Mouse (Mus musculus) urinary bladder, postnatal 25 days (tissue): Measurements from ENCODE around the gene Mdm2.
"Not testable (repeated sequence)": the region's sequence is repeated elsewhere in the genome, so short reads cannot be mapped to it uniquely, and the experiment has no call there.

ENCODE experiments used
- DNase-seq: peaks from one replicate; pipeline ENCODE4 v3.0.0; 2022; ENCODE audit warnings: low spot score

Gene Mdm2

GRCm38 (mm10) chr10:117710604-117711141, at the start of gene Mdm2:
Gene Mdm2, minus strand, starts transcription at chr10:117710758.
- DNase-seq, result peak; percentile 98

GRCm38 (mm10) chr10:117759844-117760630, 49.5 kb upstream of the Mdm2 start:
- DNase-seq, result no peak

DNA sequence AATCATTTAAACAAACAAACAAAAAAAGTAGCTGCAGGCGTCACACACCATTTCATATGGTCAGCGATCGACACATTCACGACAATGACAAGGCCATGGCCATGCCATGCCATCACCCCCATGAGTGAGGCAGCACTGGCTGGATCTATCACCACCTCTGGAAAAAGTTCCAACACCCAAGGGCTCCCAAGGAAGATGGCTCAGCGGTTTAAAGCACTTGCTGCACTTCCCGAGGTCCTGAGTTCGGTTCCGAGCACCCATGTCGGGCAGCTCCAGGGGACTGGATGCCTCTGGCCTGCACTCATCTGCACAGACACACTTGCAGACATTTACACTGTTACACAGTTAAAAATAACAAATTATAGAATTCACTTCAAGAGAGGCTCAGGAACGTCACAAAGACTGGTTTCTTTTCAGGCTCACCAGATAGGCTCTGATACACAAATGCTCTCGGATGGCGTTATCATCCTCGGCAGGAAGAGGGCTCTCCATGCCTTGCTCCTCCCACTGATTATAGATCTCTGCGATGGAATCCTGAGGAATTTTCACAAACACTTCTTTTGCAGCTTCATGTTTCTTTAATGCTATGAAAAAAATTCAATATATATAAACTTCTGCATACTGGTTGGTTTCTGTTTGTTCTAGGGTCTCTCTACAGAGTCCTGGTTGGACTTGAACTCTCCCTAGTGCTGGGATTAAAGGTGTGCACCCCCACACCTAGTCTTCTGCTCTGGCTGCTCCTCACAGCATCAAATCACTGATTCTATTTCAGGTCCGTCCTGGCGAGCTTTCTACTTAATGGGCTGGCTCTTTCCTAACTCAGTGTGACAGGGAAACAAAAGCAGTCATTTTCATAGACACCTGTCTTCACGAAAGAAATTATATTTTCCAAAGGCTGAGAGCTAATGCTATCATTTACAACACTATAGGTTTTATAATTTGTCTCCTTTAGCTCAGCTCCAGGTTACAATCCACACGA, 48.5 kb upstream of the Mdm2 start:
- DNase-seq, result no peak

- DNase-seq, result not testable (repeated sequence)
Observed at GRCm38 (mm10) chr10:117758344-117758743, 47.8 kb upstream of the Mdm2 start.

GRCm38 (mm10) chr10:117757796-117758342, 47.3 kb upstream of the Mdm2 start:
- DNase-seq, result no peak

DNA sequence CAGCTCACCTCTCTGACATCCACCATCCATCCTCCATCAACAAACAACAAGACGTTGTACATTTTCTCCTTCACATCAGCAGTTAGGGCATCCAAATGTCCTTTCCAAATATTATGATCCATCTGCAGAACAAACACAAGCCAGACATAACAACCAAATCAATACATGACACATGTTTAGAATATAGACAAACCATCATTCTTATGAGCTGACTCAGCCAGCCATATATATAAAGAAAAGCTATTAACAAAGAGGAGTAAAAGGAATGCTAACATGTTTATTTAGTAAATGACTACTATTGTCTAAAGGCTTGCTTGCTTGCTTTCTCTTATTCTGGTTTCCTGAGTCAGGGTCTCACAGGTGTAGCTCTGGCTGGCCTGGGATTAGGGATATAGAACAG, 46.7 kb upstream of the Mdm2 start:
- DNase-seq, result no peak

- no peak for DNase-seq
Observed at GRCm38 (mm10) chr10:117756784-117757183, 46.2 kb upstream of the Mdm2 start.

GRCm38 (mm10) chr10:117755799-117756467, 45.4 kb upstream of the Mdm2 start:
- no peak for DNase-seq

DNA sequence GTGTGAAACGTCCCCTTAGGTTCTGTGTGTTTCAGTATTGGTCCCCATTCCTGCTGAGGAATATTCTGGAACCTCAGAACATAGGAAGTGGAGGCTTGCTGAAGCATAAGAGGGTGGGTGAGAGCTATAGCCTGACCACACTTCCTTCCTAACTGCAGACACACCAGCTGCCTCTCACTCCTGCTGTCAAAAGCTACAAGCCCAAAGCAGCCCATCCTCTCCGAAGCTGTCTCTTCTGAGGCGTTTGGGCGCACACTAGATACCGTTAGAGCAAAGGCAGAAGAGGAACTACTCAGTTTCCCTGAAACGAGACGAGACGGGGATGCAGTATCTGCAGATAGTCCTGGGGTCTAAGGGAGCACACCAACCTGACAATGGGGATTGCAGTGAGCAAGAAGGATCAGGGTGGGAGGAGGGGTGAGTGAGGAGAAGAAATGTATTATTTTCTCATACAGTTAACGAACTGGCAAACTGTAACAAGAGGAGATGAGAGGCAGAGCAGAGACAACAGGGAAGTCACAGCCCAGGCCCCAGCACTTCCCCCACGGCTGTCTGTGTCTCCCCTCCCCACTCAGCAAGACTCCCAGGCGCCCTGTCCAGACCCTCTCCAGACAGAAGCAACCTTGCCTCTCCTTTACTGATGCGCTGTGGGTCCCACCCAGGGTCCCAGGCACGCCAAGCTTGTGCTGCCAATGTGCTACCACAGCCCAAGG, 44.7 kb upstream of the Mdm2 start:
- no peak for DNase-seq

DNA sequence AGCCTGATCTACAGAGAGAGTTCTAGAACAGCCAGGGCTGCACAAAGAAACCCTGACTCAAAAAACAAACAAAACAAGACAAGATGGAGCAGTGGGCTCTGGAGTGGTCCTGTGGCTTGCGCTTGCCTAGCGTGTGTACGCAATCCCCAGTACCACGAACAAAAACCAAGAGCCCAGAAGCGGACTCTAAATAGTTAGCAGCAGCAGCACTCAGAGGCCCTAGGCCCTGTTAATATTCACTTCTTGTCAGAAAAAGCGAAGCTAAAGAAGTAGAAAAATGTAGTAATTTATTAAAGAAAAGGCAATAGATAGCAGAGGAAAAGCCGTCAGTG, 44.0 kb upstream of the Mdm2 start:
- DNase-seq, result no peak

DNA sequence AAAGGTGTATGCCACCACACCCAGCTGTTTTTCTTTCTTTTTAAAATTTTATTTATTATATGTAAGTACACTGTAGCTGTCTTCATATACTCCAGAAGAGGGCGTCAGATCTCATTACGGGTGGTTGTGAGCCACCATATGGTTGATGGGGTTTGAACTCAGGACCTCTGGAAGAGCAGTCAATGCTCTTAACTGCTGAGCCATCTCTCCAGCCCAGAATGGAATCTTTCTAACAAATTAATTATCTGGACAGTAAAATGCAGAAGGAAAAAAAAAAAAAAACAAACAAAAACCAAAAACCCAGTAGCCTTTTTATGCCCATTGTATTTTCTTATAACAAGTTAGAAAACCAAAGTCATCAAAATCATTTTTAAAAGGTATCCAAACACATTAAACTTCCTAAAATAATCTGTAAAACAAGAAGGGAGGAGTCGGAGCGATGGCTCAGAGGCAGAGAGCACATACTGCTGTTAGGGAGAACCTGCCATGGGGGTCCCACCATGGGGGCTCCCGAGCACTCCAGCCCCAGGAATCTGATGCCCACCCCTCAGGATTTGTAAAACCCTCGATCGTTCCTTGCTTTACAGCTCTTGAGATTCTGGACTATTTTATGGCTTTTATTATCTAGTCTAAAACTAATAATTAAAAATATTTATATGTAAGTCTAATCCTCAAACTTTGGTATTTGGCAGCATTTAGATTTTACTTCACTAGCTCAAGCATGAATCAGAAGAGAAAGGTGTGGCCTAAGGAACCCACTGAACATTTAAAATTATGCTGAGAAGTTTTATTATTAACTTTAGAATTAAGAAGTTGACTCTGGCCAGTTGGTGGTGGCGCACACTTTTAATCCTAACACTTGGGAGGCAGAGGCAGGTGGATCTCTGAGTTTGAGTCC, 43.4 kb upstream of the Mdm2 start:
- DNase-seq, result no peak

DNA sequence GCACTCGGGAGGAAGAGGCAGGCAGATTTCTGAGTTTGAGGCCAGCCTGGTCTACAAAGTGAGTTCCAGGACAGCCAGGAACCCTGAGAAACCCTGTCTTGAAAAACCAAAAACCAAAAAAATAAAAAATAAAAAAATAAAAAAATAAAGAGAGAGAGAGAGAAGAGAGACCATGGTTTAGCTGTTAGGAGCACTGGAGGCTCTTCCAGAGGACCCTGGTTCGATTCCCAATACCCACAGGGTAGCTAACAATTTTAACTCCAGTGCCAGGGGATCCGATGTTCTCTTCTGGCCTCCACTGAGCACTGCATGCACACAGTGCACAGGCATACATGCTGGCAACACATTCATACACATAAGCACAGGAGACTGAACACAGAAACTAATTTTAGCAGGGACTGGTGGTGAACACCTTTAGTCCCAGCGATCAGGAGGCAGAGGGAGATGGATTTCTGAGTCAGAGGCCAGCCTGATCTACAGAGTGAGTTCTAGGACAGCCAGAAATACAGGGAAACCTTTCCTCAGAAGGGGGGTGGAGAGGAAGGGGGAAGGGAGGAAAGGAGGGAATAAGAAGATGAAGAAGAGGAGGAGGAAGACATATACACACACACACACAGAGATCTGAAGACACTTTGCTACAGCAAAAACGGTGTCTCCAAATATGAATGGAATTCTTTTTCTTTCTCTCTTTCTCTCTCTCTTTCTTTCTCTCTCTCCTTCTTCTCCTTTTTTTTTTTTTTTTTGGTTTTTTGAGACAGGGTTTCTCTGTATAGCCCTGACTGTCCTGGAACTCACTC, 42.5 kb upstream of the Mdm2 start:
- DNase-seq, result no peak

GRCm38 (mm10) chr10:117752304-117752821, 41.8 kb upstream of the Mdm2 start:
- DNase-seq, result no peak

- DNase-seq, result no peak
Observed at GRCm38 (mm10) chr10:117751744-117752143, 41.2 kb upstream of the Mdm2 start.

DNA sequence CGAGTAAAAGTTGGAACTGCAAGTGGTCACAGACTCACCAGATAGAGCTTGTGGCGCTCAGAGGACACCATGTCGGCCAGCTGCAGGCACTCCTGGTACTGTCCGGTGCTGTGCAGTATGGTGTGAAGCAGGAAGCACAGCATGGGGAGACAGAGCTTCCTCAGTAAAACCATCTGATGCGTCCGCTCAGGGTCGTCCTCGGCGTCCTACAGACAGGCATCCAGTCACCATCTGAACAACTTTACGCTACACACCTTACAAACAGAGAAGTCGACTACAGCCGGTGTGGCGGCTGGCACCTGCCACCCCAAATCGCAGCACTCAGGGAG, 40.7 kb upstream of the Mdm2 start:
- DNase-seq, result no peak

DNA sequence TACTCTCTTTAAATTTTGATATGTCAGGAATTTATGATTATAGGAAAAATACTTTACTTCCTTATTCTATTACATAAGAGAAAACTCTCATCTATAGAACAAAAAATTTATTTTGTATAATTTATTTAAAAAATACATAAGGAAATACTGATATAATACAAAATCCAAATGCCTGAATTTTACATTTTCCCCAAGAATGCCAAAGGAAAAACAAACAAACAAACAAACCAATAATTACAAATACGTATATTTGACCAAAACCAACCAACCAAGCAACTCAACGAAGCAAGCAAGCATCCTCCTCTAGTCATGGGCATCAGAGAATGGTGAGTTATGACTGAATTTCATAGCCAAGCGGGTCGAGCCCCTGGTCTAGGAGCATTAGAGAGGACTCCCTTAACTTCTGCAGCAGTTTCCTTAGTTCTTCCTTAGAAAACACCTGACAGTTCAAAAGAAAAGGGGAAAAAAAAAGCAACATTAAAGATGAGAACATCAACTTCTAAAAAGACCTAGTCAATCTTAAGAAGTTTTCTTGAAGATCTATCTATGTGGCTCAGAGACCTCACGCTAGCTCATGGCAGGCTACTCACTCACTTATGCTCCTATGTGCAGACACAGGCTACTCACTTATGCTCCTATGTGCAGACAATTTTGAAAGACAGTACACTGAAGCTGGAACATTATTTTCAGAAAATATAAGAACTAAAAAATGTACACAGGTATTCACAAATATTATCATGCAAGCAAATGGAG, 40.1 kb upstream of the Mdm2 start:
- DNase-seq, result no peak

DNA sequence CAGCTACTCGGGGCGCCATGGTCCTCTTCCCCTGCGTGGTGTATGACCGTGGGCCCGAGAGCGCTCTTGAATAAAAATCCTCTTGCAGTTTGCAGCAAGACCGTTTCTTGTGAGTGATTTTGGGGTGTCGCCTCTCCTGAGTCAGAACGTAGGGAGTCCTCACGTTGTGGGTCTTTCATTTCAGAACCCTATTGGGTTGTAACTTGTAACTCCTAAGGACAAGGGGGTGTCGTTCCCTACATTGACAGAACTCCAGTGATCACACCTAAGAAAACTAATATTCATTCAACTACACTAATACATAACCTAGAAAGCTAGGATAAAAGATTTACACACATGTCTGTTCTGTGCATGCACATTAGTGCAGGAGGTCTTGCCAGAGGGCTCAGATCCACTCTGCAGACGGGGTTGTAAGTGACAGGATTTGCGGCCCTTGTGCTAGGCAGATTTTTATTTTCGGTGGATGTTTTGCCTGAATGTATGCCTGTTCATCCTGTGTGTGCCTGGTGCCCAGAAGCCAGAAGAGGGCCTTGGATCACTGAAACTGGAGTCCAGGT, 39.3 kb upstream of the Mdm2 start:
- DNase-seq, result no peak

DNA sequence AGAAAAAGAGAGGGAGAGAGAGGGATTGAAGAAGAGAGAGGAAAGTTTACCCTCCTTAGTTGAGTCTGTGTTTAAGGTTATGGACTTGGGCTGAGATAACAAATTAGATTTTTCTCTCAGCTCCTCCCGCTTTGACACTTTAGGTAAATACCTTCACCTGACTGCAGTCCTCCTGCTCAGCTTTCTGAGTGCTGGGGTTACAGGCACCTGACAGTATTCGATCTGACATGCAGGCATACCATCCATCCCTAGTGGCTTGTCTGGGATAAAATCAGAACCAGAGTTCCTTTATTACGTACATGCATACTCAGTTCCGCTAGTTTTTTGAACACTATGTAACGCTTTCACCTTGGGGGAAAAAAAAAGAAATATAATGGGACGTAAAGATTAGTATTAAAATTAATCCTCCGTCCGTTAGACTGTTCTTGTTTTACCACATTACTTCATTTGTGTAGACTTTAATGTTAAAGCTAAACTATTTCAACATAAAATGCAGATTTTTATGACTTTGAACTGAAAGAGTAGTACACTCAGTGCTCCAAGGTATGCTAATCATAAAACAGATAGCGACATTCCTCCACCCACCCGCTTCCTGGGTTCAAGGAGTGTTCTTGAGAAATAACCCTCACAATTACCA, 38.6 kb upstream of the Mdm2 start:
- no peak for DNase-seq
